Mouse (Mus musculus): ENCODE data around the gene Matn4. TPM values are rescaled to one million over a fixed set of nuclear protein-coding genes. Genes with fewer than 3 reads are reported as not detected.
"Not testable (repeated sequence)": the region's sequence is repeated elsewhere in the genome, so short reads cannot be mapped to it uniquely, and the experiment has no call there.

The Matn4 gene
- total RNA-seq, 4 experiments from 2014 or later: 9.9 to 12.0 (median 10.6) TPM

DNA sequence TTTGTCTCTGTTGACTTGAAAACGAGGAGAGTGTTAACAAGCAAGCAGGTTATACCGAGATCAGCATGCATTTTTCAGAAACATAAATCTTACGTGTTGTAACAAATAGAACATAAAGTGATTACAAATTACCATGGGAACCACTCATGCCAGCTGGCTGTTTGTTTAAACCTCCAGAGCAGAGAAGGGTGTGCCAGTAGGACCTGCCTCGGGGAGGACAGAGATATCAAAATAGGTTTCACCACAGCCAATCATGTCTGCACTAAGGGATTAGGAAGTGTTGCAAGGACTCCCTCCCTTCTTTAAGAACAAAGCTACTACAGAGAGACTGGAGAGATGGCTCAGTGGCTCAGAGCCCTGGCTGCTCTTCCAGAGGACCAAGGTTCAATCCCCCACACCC lies 31.8 kb downstream of the Matn4 start:
- DNase-seq (ENCODE audit: low spot score in 2 of 2): no peak

DNA sequence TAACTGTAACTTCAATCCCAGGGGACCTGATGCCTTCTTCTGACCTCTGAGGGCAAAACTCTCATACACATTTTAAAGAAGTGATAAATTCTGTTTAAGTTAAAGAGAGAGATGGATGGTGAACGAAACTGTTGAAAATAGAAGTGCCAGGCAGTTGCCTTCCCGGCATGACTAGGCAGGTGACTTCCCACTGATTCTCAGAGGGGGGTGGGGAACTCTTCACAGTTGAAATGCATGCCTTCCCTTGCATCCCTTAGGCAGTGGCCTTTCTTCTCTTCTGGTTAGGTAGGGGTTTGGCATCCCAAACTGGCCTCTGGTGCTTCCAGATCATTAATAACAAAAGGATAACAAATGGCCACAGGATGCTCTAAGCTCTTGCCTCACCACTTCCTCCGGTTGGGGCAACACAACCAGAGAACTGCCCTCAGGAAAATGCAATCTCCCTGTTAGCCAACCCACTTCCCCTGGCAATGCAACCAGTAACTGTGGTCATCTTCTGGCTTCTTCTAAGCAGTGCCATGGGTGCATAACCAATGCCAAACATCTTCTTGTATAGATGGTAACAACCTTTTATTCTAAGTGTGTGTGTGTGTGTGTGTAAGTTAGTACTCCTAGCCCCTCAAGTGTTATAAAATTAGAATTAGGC lies 32.4 kb downstream of the Matn4 start:
- no peak for DNase-seq (ENCODE audit: low spot score in 2 of 2)

DNA sequence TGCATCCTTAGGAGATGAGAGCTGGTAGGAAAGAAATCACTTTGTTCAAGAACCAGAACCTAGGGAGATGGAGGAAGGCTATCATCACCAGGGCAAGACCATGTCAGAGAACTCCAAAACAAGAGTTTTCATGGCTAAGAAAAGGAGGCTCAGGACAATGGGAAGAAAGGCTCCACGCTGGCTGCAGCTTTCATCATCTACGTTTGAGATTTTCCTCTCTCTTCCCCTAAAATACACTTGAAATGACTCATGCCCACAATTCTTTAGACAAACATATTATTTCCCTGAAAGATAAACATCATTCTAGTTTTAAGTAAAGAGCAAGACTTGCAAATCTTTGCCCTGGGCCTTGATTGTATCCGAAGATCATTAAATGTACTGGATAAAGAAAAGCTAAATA lies 33.6 kb downstream of the Matn4 start:
- DNase-seq (ENCODE audit: low spot score in 2 of 2): no peak

DNA sequence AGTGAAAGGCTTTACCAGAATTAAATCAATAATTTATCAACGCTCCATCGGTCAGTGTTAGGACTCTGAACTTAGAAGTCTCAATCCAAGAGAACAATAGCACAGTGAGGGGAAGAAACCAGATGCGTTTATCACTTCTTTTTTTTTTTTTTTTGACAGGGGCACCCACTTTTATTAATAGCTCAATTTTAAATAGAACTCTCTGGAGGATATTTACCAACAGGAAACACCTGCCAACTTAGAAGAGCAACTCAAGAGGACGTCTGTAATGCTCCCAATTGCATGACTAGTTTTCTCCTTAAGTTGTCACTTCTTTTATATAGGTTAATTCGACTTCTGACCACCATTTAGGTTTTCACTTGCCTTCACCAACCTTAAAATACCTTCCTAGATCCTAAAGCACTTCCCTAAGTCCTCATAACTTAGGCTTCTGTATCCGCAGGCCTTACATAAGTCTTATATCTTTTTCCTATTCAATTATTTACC lies 36.3 kb downstream of the Matn4 start:
- no peak for DNase-seq (ENCODE audit: low spot score in 2 of 2)

DNA sequence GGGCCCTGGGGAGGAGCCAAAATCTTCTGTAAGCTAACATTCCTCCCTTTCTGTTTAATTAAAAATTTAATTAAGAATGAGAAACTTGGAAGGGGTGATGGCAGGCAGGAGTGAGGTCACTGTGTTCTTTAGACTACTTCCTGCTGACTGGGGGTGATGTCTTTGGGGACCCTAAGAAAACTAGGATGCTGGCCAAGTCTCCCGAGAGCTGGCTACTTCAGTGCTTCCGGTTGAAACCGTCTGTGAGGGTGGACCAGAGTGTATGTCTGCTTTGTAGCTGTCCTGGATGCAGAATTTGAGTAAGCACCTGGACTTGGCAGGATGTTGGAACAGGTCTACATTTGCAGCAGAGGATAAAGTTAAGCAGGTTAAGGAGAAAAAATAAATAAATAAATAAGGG lies 38.0 kb downstream of the Matn4 start:
- DNase-seq (ENCODE audit: low spot score in 2 of 2): no peak

DNA sequence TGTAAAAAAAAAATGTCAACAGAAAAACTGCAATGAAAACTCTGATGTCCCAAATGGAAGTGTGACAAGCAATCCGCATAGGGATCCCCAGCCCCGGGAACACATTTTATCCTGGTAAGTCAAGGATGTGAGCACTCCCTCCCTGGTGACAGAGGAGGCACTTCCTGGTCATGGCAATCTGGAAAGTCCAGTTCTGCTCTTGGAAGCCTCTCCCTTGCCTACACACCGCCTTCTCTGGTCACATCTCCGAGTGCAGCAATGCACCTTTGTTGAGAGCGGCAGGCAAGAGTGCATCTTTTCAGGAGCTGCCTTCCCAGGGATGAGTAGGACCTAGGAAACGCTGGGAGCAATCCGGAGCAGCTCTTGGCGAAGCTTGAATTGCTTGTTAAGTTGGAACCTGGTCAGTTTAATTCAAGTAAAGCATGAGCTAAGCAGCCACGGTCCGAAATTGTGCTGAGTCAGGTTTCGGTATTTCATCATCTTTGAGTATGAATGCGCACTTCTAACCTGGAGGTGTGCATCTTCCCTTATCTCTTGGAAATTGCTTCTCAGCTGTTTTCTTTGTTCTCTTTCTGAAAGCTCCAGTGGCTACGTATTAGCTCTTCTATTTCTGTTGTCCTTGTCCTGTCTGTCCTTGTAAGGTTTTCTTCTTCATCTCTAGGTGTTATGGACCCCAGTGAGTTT lies 43.8 kb downstream of the Matn4 start:
- DNase-seq (ENCODE audit: low spot score in 2 of 2): no peak

DNA sequence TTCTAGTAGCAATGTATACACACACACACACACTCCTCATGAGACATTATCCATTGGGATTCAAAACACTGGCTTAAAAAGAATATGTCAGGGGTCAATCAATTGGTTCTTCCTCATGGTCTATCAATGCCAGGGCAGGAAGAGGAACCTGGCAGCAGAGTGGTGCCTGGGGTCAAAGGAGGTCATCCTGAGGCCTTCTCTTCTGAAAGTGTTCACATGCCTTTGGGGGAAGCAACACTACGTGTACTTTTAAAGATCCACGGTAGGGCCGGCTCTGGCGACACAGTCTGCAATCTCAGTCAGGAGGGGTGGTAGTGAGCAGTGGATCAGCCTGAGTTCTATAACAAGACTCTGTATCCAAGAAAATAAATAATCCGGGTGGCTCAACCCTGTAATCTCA lies 45.3 kb downstream of the Matn4 start:
- DNase-seq (ENCODE audit: low spot score in 2 of 2): no peak

DNA sequence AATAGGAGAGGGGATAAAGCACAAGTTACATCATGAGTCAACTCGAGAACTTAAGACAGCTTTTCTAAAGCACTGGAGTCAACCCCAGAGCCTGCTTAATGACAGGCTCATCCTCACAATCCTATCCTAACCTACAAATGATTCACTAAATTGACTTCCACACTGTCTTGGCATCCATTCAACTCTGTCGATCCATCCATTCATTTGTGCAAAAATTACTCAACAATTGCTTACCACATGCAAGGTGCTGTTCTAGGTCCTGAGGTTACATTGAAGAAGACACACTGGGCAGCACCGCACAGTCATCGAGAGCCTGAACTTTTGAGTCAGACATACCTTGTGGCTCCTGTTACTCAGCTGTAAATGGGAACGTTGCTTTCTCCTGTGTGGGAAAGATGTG lies 45.9 kb downstream of the Matn4 start:
- DNase-seq (ENCODE audit: low spot score in 2 of 2): no peak

DNA sequence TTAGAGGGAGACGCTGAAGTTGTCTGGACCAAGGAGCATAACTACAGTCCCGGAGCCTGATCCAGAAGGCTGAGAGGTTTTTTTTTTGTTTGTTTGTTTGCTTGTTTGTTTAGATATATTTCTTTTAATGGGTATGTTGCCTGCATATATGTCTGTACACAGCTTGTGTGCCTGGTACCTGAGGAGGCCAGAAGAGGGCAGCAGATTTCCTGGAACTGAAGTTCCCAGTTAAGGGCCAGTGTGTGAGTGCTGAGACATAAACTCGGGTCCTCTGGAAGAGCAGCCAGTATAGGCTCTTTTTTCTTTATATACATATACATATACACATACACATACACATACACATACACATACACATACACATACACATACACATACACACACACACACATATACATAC lies 46.6 kb downstream of the Matn4 start:
- no peak for DNase-seq (ENCODE audit: low spot score in 2 of 2)

DNA sequence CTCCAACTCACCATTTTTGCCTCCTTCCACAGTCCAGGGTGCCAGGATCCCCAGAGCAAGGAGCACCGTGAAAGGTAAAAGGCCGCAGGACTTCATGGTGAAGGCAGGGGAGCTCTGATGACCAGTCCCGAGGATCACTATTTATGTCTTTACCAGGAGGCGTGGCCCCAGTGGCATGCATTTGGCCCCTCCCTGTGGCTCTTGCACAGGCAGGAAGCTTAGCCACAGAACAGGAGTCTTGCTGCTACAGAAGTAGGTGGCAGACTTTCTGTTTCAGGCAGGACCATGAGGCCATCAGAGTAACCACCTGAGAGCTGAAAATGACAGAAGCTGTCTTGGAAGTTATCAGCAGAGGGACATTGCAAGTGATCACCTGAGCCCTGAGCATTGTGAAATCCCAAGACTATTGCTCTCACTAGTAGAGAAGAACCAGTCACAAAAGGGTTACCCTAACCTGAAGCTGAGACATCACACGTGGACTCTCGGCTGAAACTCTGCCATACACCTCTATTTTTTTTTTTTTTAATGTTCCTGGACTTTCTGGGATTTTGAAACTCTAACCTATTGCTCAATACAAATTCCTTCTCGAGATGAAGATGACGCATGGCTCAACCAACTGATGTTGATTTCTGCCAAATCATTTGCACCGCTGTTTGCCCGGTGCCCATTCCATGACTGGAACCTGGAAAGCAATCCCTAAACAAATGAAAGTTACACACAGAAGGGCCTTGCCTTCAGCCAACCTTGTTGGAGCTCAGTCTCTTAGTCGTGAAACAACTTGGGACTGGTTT lies 48.6 kb downstream of the Matn4 start:
- no peak for DNase-seq (ENCODE audit: low spot score in 2 of 2)

DNA sequence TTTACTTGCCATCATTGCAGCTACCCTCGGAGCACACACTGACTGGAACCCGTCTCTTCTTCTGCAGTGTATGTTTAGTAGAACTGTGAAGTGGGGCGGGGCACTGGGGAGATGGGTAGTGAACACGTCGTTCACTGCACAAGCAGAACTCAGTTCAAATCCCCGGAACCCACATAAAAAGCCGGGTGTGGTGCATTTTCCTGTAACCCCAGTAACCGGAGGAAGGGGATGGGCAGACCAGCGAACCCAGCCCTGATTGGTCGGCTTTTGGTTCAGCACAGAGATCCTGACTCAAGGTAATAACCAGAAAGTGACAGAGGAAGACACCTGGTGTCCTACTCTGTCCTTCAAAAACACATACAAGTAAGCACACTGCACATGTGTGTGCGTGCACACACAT lies 51.6 kb downstream of the Matn4 start:
- DNase-seq (ENCODE audit: low spot score in 2 of 2): no peak

DNA sequence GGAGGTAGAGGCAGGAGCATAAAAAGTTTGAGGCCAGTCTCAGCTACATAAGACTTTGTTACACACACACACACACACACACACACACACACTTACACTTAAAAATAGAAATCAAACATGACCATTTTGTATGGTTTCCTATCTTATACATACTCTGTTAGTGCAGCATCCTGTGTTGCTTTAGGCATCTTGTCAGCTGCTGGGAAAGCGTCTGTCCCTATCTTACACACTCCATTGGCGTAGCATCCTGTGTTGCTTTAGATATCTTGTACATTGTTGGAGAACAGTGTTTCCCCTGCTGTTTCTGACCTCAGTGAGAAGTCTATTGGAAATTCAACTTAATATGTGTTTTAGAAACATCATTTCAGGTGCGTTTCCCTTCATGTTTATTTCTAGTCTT lies 52.3 kb downstream of the Matn4 start:
- DNase-seq (ENCODE audit: low spot score in 2 of 2): no peak

DNA sequence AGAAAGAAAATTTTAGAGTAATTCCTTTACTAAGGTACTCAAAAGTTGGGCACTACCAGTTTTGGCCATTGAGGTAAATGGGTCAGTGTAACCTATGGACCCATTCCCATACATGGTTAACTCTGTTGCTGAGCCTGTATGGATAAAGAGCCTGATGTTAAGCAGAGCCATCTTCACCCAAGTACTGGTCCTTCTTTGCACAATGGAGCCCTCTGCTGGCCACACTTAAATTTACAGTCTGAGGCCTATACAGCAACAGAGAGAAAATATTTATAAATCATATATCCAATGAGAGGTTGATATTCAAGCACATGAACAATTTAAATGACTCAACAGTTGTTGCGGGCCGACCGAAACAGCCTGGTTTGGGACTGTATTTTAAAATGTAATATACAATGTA lies 56.0 kb downstream of the Matn4 start:
- DNase-seq (ENCODE audit: low spot score in 2 of 2): no peak

DNA sequence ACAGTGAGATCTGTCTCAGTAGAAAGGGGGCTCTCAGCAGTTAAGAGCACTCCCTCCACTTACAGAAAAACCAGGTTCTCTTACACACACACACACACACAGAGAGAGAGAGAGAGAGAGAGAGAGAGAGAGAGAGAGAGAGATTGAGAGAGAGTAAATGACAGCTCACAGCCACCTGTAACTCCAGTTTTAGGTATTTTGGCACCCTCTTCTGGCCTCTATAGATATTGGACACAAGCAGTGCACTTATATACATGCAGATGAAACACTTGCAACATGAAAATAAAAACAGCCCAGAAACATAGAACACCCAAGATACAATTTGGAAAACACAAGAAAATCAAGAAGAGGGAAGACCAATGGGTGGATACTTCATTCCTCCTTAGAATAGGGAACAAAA lies 57.3 kb downstream of the Matn4 start:
- DNase-seq (ENCODE audit: low spot score in 2 of 2): not testable (repeated sequence)

DNA sequence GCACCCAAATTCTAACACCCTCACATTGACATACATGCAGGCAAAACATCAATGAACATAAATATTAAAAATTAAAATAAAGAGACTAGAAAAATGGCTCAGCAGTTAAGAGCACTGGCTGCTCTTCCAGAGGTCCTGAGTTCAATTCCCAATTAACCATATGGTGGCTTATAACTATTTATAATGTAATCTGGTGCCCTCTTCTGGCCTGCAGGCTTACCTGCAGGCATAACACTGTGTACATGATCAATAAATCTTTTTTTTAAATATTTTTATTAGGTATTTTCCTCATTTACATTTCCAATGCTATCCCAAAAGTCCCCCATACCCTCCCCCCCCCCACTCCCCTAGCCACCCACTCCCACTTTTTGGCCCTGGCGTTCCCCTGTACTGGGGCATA lies 61.2 kb downstream of the Matn4 start:
- not testable (repeated sequence) for DNase-seq (ENCODE audit: low spot score in 2 of 2)

Small RNA genes lying within 50 kb of the gene (microRNA-seq; reads per million reads assigned to microRNA genes)
- 0 reads per million in 2 experiments for gene Mir7678

Other genes starting within 250 kb of the Matn4 start
- gene Kcns1, start 234.0 kb downstream of the Matn4 start, total RNA-seq (2022): 10 to 100 TPM; 17.5 to 19.4 (median 18.5) TPM
- gene Wfdc5, start 222.4 kb downstream of the Matn4 start, total RNA-seq (2022): not detected
- gene Wfdc12, start 214.6 kb downstream of the Matn4 start, total RNA-seq (2022): not detected
- not detected for gene Wfdc15a, start 205.0 kb downstream of the Matn4 start, total RNA-seq (2022)
- gene Wfdc15b, start 183.5 kb downstream of the Matn4 start, total RNA-seq (2022): not detected
- not detected for gene Svs2, start 166.7 kb downstream of the Matn4 start, total RNA-seq (2022)
- gene Svs3b, start 148.5 kb downstream of the Matn4 start, total RNA-seq (2022): not detected
- not detected for gene Svs4, start 126.7 kb downstream of the Matn4 start, total RNA-seq (2022)
- gene Svs3a, start 115.9 kb downstream of the Matn4 start, total RNA-seq (2022): not detected
- not detected for gene Svs6, start 88.4 kb downstream of the Matn4 start, total RNA-seq (2022)
- not detected for gene Svs5, start 72.4 kb downstream of the Matn4 start, total RNA-seq (2022)
- gene Slpi, start 16.1 kb downstream of the Matn4 start, total RNA-seq (2022): 1 to 10 TPM in 2 of 4 experiments, under 1 TPM in 1, not detected in 1; 0.62 to 1.8 (median 1.3) TPM
- gene Rbpjl, start 2.0 kb downstream of the Matn4 start, total RNA-seq (2022): under 1 TPM; 0.17 to 0.77 (median 0.31) TPM
- 100 to 1,000 TPM in 1 of 4 experiments, 10 to 100 TPM in 3; 81.2 to 117 (median 89.0) TPM for gene Sdc4, start 38.7 kb upstream of the Matn4 start, total RNA-seq (2022)
- gene Sys1, start 51.8 kb upstream of the Matn4 start, total RNA-seq (2022): 10 to 100 TPM; 39.4 to 46.1 (median 40.6) TPM
- 10 to 100 TPM in 1 of 4 experiments, 1 to 10 TPM in 3; 4.4 to 15.6 (median 6.3) TPM for gene Gm20458, start 55.8 kb upstream of the Matn4 start, total RNA-seq (2022)
- gene Trp53tg5, start 68.6 kb upstream of the Matn4 start, total RNA-seq (2022): not detected
- gene Dbndd2, start 80.9 kb upstream of the Matn4 start, total RNA-seq (2022): 100 to 1,000 TPM; 140 to 155 (median 147) TPM
- gene Pigt, start 92.4 kb upstream of the Matn4 start, total RNA-seq (2022): 10 to 100 TPM; 84.0 to 97.2 (median 89.5) TPM
- 1 to 10 TPM in 2 of 4 experiments, under 1 TPM in 2; 0.98 to 1.5 (median 1.1) TPM for gene Wfdc2, start 157.3 kb upstream of the Matn4 start, total RNA-seq (2022)
- not detected for gene Spint3, start 168.3 kb upstream of the Matn4 start, total RNA-seq (2022)
- not detected for gene Wfdc6a, start 180.3 kb upstream of the Matn4 start, total RNA-seq (2022)
- gene Eppin, start 188.4 kb upstream of the Matn4 start, total RNA-seq (2022): not detected
- not detected for gene Wfdc6b, start 208.4 kb upstream of the Matn4 start, total RNA-seq (2022)
- not detected for gene Wfdc8, start 208.5 kb upstream of the Matn4 start, total RNA-seq (2022)
- not detected for gene Wfdc16, start 233.6 kb upstream of the Matn4 start, total RNA-seq (2022)